Comparison of ENCODE assay signal across 9 mouse cellular contexts in genomic region chr11:34845567-34846267, GRCm38 (mm10). TPM values are rescaled to one million over a fixed set of nuclear protein-coding genes. Genes with fewer than 3 reads are reported as not detected.
DNase-seq lines count a peak whose midpoint lies in the region; ATAC-seq lines count a peak whose summit lies in the region.
"Had no signal": no experiment of that assay in that cellular context is flagged by ENCODE, and none has a peak within 500 bp of the region (broad histone marks: within the 10 kb centered on the region; RNA-seq: fewer than 3 reads in every experiment).

No protein-coding gene starts in this region.

- peak; percentile 74; the same call in 1 of the 2 replicates for ATAC-seq in kidney, embryonic 16.5 days (ENCODE audit: low FRiP score, low TSS enrichment)
- no peak for ATAC-seq in granulocyte monocyte progenitor cell, adult 5-6 weeks (replicated peaks; ENCODE audit: poor library complexity, severe bottlenecking)

- no peaks in the 10 kb centered on the region for H3K36me3 ChIP-seq in kidney, embryonic 16.5 days (ENCODE audit: insufficient read depth, low read length)
- H3K36me3 ChIP-seq: neural tube, embryonic 13.5 days had no signal

- H3K9ac ChIP-seq in kidney, embryonic 16.5 days (replicated peaks; ENCODE audit: low read length): peak overlapping the region; percentile 59
- H3K9ac ChIP-seq: neural tube, embryonic 13.5 days had no signal

- H3K27ac ChIP-seq in kidney, embryonic 16.5 days (ENCODE audit: low read length): peak overlapping the region; percentile 0; the same call in 1 of the 2 replicates
- H3K27ac ChIP-seq: neural tube, embryonic 13.5 days had no signal

- no peaks in the 10 kb centered on the region for H3K27me3 ChIP-seq in kidney, embryonic 16.5 days (ENCODE audit: insufficient read depth, low read length)

- 22% methylated on average over 22 of the region's 22 CpGs for WGBS in kidney, embryonic 16.5 days

- peak overlapping the region; percentile 31 for H3K4me3 ChIP-seq in kidney, embryonic 16.5 days (ENCODE audit: low read length)
- H3K4me3 ChIP-seq: neural tube, embryonic 13.5 days had no signal

- H3K4me2 ChIP-seq in kidney, embryonic 16.5 days (replicated peaks; ENCODE audit: low read depth, low read length): peak overlapping the region; percentile 48
- H3K4me2 ChIP-seq: neural tube, embryonic 13.5 days had no signal

- peaks cover 13% of the 10 kb centered on the region; the same call in 1 of the 2 replicates for H3K4me1 ChIP-seq in kidney, embryonic 16.5 days (ENCODE audit: insufficient read depth, low read length)
- H3K4me1 ChIP-seq: neural tube, embryonic 13.5 days had no signal

- no peaks in the 10 kb centered on the region for H3K9me3 ChIP-seq in kidney, embryonic 16.5 days (ENCODE audit: low read length)
- H3K9me3 ChIP-seq: neural tube, embryonic 13.5 days had no signal

- peak; percentile 19 for DNase-seq in embryo, embryonic 10 days (ENCODE audit: low spot score)
- no peak for DNase-seq in embryo, embryonic 10.5 days (ENCODE audit: low spot score)
- DNase-seq in gastrocnemius, postnatal 25 days: peak; percentile 77
- peak; percentile 48 for DNase-seq in ovary, postnatal 36 days (ENCODE audit: low spot score)
- DNase-seq in right cerebral cortex, postnatal 14 days: no peak
- no peak for DNase-seq in thymus, postnatal 4 days

RNA-seq across cellular contexts. Expression of gene Spdl1, which starts 12.3 kb away (rescaled TPM):
- total RNA-seq in gastrocnemius, postnatal 25 days (2021): under 1 TPM; 0.18 to 0.54 TPM
- 22.7 and 24.1 TPM in 2 replicates for polyA plus RNA-seq in kidney, embryonic 16.5 days (2015; fragmentation: Nextera tagmentation; extraction: Ambion mirVana)
- 6.1 and 13.5 TPM in 2 replicates for total RNA-seq in granulocyte monocyte progenitor cell, adult 5-6 weeks (2014; fragmentation: Nextera tagmentation)
- total RNA-seq in granulocyte monocyte progenitor cell, adult 5-6 weeks (2017): 39.6 and 42.0 TPM in 2 replicates

Comparison
In these comparisons a context has a peak if more than half of its experiments do, and no peak if none do; other contexts are left out.
1. DNase-seq: peak in embryo, embryonic 10 days (single experiment), gastrocnemius, postnatal 25 days (single experiment) and ovary, postnatal 36 days (single experiment); none in embryo, embryonic 10.5 days (single experiment), right cerebral cortex, postnatal 14 days (single experiment) and thymus, postnatal 4 days (single experiment).
2. RNA of gene Spdl1, which starts 12.3 kb away (total RNA-seq): 6.1 to 42.0 TPM in granulocyte monocyte progenitor cell, adult 5-6 weeks; 0.18 to 0.54 TPM in gastrocnemius, postnatal 25 days; every median in the first group is over 4 times any median in the second.